Mouse (Mus musculus) midbrain, embryonic 14.5 days (tissue): ENCODE data around the gene Ap1ar. TPM values are rescaled to one million over a fixed set of nuclear protein-coding genes. Genes with fewer than 3 reads are reported as not detected.
"Not testable (repeated sequence)": the region's sequence is repeated elsewhere in the genome, so short reads cannot be mapped to it uniquely, and the experiment has no call there.

ENCODE experiments used
- ATAC-seq: fragments of 200-750 bp; cut with Nextera tagmentation; 2 replicates; pipeline ENCODE4 v1.8.0; 2017; ENCODE audit warnings: moderate number of reproducible peaks, moderate library complexity; ENCODE audit not compliant: low FRiP score, low TSS enrichment
- DNase-seq: peaks from one replicate; pipeline ENCODE4 v3.0.0-alpha.2; 2015
- H3K27ac ChIP-seq: fragments of 300-500 bp; sonication (generic); replicated peaks from 2 replicates; pipeline ENCODE4 v1.5.1; 2014; ENCODE audit warnings: mild to moderate bottlenecking, low read depth, low read length, moderate library complexity
- H3K27me3 ChIP-seq: fragments of 300-500 bp; sonication (generic); 2 replicates; pipeline ENCODE4 v1.6.1; 2014; ENCODE audit warnings: low read length, control low read depth, mixed read lengths; ENCODE audit not compliant: control insufficient read depth, insufficient read depth
- H3K36me3 ChIP-seq: fragments of 300-500 bp; sonication (generic); 2 replicates; pipeline ENCODE4 v1.6.1; 2014; ENCODE audit warnings: low read length, control low read depth; ENCODE audit not compliant: control insufficient read depth, insufficient read depth
- H3K4me1 ChIP-seq: fragments of 300-500 bp; sonication (generic); 2 replicates; pipeline ENCODE4 v1.6.1; 2014; ENCODE audit warnings: mild to moderate bottlenecking, antibody characterized with exemption, low read length, control low read depth; ENCODE audit not compliant: control insufficient read depth, insufficient read depth
- H3K4me2 ChIP-seq: fragments of 300-500 bp; sonication (generic); 2 replicates; pipeline ENCODE4 v1.6.1; 2014; ENCODE audit warnings: mild to moderate bottlenecking, low read length, moderate library complexity
- H3K4me3 ChIP-seq: fragments of 300-500 bp; sonication (generic); replicated peaks from 2 replicates; pipeline ENCODE4 v1.5.1; 2014; ENCODE audit warnings: low read depth, low read length
- H3K9ac ChIP-seq: fragments of 300-500 bp; sonication (generic); replicated peaks from 2 replicates; pipeline ENCODE4 v1.6.1; 2014; ENCODE audit warnings: mild to moderate bottlenecking, low read length, moderate library complexity
- H3K9me3 ChIP-seq: fragments of 300-500 bp; sonication (generic); 2 replicates; pipeline ENCODE4 v1.6.1; 2016; ENCODE audit warnings: low read length, control low read depth, mixed read lengths; ENCODE audit not compliant: control insufficient read depth
- WGBS: fragments of 180-500 bp; shearing (Covaris S2); extraction: QIAGEN DNeasy Blood & Tissue Kit; methylation state at CpG from one replicate; pipeline ENCODE4 v1.1.7; 2014; 5-methylcytosine and 5-hydroxymethylcytosine counted together
- polyA plus RNA-seq: library from polyadenylated mRNA; unstranded; fragments of >200 nt; fragmentation: Nextera tagmentation; extraction: Ambion mirVana; gene quantifications from 2 replicates; pipeline ENCODE4 v1.2.1, GENCODE M21; 2014

Gene Ap1ar
- polyA plus RNA-seq, 1 experiment from 2014 or later: 83.4 TPM

DNA sequence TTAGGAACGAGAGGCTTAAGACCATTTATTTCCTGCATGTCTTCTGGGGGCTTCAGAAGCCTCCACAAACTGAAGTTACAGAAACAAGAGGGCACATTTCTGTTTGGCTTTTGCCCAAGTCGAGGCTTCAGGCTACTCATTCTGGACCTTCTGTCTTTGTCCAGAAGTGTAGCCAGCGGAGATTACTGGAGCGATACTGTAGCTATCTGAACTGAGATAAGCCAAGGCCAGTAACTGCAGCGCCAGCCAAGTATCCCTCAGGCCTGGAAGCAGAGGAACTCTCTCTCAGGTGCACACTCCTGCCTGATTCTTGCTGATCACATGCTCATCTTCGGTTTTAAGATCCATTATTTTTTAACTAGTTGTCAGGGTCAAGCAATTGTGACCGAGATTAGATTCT is 49.3 kb downstream of the Ap1ar start:
- Histone ChIP-seq H3K4me3 (no peak overlapping the region), H3K4me2 (no peak overlapping the region), H3K9ac (no peak overlapping the region), H3K36me3 (no peaks in the 10 kb centered on the region), H3K9me3 (no peaks in the 10 kb centered on the region), H3K27me3 (peaks cover 44% of the 10 kb centered on the region), H3K4me1 (peaks cover 16% of the 10 kb centered on the region), H3K27ac (no peak overlapping the region)
- WGBS: 33% methylated on average over 7 of the region's 7 CpGs
- ATAC-seq: no peak
- DNase-seq: no peak

DNA sequence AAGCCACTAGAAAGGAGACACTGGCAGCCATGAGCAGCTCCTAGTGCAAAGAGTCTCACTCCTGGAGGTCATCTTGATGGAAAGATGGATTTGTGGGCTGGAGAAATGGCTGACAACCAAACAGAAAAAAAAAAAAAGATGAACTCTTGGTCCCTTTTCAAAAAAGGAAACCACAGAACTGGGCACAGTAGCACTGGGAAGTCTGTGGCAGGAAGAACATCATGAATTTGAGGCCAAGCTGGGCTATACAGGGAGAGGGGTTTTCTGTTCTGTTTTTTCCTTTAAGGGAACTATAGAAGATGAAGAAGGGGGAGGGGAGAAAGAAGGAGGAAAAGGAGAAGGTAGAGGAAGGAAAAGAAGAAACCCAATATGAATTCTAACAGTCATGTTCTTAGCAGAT is 50.3 kb downstream of the Ap1ar start:
- peaks cover 44% of the 10 kb centered on the region for H3K27me3 ChIP-seq
- no peaks in the 10 kb centered on the region for H3K9me3 ChIP-seq
- no peak overlapping the region for H3K4me3 ChIP-seq
- DNase-seq: no peak
- H3K4me2 ChIP-seq: no peak overlapping the region
- H3K27ac ChIP-seq: no peak overlapping the region
- no peak for ATAC-seq
- H3K9ac ChIP-seq: no peak overlapping the region
- no peaks in the 10 kb centered on the region for H3K36me3 ChIP-seq
- peaks cover 16% of the 10 kb centered on the region for H3K4me1 ChIP-seq

DNA sequence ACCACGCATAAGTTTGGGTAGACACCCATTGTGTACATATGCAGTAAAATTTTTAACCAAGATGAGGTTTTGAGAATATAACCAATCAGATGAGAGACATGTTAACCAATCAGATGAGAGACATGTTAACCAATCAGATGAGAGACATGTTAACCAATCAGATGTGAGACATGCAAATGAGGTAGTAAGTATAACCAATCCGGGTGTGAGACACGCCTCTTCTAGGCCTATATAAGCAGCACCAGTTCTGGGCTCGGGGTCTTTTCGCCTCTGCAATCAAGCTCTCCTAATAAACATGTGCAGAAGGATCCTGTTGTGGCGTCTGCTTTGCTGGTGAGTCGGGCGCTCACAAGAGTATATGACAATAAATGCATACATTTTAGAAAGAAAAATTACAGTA is 53.6 kb downstream of the Ap1ar start:
- not testable (repeated sequence) for H3K9ac ChIP-seq, H3K4me1 ChIP-seq, H3K9me3 ChIP-seq, H3K27ac ChIP-seq, H3K4me3 ChIP-seq, ATAC-seq, DNase-seq, H3K4me2 ChIP-seq, H3K36me3 ChIP-seq
- 94% methylated on average over 8 of the region's 8 CpGs for WGBS
- peaks cover 15% of the 10 kb centered on the region for H3K27me3 ChIP-seq

DNA sequence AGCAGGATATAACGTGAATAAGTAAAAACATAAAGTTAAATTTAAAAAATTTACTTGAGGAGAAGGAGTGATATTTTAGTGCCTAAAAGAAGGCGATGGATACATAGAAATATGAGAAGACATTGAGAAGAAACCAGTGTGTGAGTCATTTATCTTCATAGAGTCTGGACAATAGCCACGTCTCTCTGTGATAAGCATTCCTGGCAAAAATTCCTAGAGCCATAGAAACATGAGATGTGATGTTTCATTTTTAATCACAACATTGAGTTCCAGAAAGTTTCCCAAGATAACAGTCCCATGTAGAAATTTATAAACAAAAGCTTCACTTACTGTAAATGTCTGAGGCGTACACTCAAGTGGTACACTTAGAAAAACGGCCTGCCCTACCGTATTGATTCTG is 54.4 kb downstream of the Ap1ar start:
- DNase-seq (no peak), ATAC-seq (no peak)
- Histone ChIP-seq H3K4me3 (no peak overlapping the region), H3K4me2 (no peak overlapping the region), H3K27me3 (peaks cover 8% of the 10 kb centered on the region), H3K4me1 (no peaks in the 10 kb centered on the region), H3K9me3 (no peaks in the 10 kb centered on the region), H3K36me3 (no peaks in the 10 kb centered on the region), H3K9ac (no peak overlapping the region), H3K27ac (no peak overlapping the region)
- 95% methylated on average over 6 of the region's 6 CpGs for WGBS

DNA sequence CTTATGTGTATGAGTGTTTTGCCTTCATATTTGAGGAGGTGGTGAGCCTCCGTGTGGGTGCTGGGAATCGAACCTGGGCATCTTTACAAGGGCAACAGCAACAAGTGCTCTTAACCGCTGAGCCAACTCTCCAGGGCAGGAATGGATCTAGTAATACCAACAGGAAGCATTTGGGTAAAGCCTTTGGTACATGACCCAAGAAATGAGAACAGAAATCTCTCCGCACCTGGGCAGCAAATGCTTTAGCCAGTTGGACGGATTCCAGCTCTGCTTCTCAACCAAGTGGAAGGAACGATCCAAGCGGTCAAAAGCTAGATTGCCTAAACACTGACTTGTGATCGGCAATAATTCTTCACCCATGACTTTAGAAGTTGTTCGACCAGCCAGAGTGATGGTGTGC is 56.4 kb downstream of the Ap1ar start:
- DNase-seq (no peak), ATAC-seq (no peak)
- no peak overlapping the region for H3K9ac ChIP-seq
- no peaks in the 10 kb centered on the region for H3K4me1 ChIP-seq
- H3K27me3 ChIP-seq: peaks cover 2% of the 10 kb centered on the region; the same call in 1 of the 2 replicates
- 96% methylated on average over 9 of the region's 9 CpGs for WGBS
- H3K36me3 ChIP-seq: no peaks in the 10 kb centered on the region
- H3K27ac ChIP-seq: no peak overlapping the region
- no peaks in the 10 kb centered on the region for H3K9me3 ChIP-seq
- no peak overlapping the region for H3K4me2 ChIP-seq
- H3K4me3 ChIP-seq: no peak overlapping the region

DNA sequence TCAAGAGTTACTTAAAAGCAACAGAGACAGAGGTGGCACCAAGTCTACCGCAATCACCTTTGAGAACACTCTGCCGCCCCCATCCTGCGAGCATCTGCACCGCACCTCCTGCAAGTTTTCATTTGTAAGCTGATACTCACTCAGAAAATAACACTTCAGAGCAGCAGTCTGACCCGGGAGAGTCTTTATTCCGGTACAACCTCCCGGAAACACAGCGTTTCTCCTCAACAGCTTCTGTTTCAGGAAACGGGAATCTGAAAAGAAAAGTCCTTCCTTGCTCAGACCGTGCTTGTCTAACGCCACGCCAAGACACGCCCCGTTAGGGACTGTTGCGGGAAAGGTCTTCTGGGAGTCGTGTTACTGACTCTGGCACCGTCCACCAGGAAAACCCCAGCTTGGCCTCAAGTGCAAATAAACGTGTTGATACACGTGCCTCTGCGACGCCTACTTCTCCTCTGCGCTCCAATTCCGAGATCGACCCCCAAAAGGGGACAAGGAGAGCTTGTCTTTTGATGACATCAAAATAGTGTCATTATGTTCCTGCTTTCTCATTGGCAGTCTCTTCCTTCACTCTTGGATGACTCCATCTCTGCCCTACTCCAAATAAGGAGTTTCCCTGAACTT is 57.2 kb downstream of the Ap1ar start, which contains the start of gene Alpk1:
TSS of gene Alpk1 (minus strand) at position 507 of the 624 bp plus-strand sequence.
- H3K9ac ChIP-seq: no peak within 1 kb of the TSS
- H3K4me1 ChIP-seq: no peaks in the 10 kb centered on the region
- DNase-seq (peak; percentile 60), ATAC-seq (no peak)
- H3K27me3 ChIP-seq: peaks cover 2% of the 10 kb centered on the region; the same call in 1 of the 2 replicates
- H3K36me3 ChIP-seq: no peaks in the 10 kb centered on the region
- WGBS: 2% methylated on average over 24 of the region's 24 CpGs
- peak within 1 kb of the TSS; percentile 22 for H3K4me3 ChIP-seq
- no peak within 1 kb of the TSS for H3K27ac ChIP-seq
- peak within 1 kb of the TSS; percentile 42 for H3K4me2 ChIP-seq
- no peaks in the 10 kb centered on the region for H3K9me3 ChIP-seq

DNA sequence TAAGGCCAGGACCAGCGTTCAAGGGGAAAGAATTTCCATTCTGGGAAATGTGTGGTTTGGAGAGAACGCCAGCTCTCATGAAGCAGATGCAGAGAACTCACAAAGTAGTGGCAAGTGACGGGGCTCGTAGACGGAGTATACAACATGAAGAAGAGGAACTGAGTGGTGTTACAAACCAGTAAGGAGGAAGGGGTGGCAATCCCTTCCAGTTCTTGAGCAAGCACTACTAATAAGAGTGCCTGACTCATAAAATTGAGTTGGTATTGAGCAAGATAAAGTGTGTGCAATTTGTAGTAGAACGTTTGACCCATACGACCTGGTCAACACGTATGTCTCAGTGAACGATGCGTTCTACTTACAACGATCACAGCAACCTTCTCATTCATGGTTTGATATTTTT is 68.2 kb downstream of the Ap1ar start:
- Histone ChIP-seq H3K27ac (no peak overlapping the region), H3K4me2 (no peak overlapping the region), H3K9ac (no peak overlapping the region), H3K4me1 (no peaks in the 10 kb centered on the region), H3K36me3 (no peaks in the 10 kb centered on the region), H3K9me3 (no peaks in the 10 kb centered on the region), H3K27me3 (peaks cover 4% of the 10 kb centered on the region; the same call in 1 of the 2 replicates), H3K4me3 (no peak overlapping the region)
- WGBS: 92% methylated on average over 11 of the region's 11 CpGs
- no peak for DNase-seq
- no peak for ATAC-seq

DNA sequence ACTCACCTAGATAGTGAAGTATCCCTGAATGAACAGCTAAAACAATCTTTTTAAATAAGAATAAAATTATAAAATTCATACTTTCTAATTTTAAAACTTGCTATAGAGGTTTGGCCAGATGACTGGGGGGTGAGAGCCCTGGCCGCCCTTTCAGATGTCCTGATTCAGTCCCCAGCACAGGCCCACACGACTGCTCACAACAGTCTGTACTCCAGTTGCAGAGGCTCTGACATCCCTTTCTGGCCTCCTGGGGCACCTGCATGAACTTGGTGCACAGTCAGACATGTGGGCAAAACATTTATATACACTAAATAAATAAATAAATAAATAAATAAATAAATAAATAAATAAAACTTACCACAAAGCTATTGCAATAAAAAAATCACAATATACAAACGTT is 71.4 kb downstream of the Ap1ar start:
- DNase-seq: no peak
- no peak overlapping the region for H3K9ac ChIP-seq
- no peak for ATAC-seq
- H3K27ac ChIP-seq: no peak overlapping the region
- 75% methylated on average over 3 of the region's 3 CpGs for WGBS
- H3K4me3 ChIP-seq: no peak overlapping the region
- H3K9me3 ChIP-seq: no peaks in the 10 kb centered on the region
- no peaks in the 10 kb centered on the region for H3K36me3 ChIP-seq
- no peaks in the 10 kb centered on the region for H3K4me1 ChIP-seq
- peaks cover 26% of the 10 kb centered on the region for H3K27me3 ChIP-seq
- H3K4me2 ChIP-seq: no peak overlapping the region

DNA sequence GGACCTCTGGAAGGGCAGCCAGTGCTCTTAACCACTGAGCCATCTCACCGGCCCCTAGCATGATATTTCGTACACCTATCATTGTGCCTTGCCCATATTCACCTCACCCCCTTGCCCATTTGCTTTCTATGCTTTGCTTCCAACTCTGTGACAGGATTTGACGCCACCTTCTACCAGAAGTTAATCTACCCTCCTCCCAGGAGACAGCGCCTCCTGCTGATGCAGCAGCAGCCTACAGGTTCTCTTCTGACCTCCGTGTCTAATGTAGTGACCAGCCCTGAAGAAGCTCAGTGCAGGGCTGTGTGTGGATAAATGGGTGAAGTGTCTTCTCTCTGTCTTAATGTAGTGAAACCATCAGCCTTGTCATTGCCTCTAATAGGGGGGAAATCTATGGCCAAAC is 72.8 kb downstream of the Ap1ar start:
- DNase-seq (no peak), ATAC-seq (no peak)
- Histone ChIP-seq H3K4me2 (no peak overlapping the region), H3K27me3 (peaks cover 37% of the 10 kb centered on the region), H3K36me3 (no peaks in the 10 kb centered on the region), H3K9ac (no peak overlapping the region), H3K27ac (no peak overlapping the region), H3K9me3 (no peaks in the 10 kb centered on the region), H3K4me1 (no peaks in the 10 kb centered on the region), H3K4me3 (no peak overlapping the region)
- WGBS: 51% methylated on average over 5 of the region's 5 CpGs
